ENCODE assay signal across 8 mouse cellular contexts in the genomic region with DNA sequence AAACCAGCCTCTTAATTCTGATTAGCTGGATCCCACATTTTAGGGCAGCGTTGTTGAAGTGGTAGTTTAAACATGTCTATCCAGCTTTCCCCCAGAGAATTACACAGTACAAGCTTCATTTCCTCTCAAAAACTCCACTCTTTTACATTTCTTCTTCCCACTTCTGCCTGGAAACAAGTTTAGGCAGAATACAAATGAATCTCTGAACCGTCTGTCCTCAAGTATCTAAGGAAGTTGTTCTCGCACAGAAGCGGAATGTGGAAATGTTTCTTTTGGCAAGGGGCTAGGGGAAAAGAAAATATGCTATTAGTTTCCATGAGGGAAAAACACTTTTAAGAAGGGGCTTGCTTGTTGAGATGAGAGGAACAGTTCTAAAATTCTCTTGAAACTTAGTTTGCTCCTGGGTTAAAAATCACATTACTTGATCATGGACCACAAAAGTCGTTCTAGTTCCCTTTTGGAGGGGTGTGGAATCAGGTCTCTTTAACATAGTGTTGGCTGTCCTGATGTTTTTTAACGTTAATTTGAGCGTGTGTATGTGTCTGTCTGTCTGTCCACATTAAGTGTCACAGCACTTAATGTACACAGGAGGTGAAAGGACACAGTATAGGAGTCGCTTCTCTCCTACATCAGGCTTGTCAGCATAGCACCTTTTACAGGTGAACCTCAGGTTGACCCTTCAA. TPM values are rescaled to one million over a fixed set of nuclear protein-coding genes. Genes with fewer than 3 reads are reported as not detected.
DNase-seq lines count a peak whose midpoint lies in the region; ATAC-seq and TF ChIP-seq lines count a peak whose summit lies in the region.

No protein-coding gene starts in this region.

- H3K4me2 ChIP-seq in heart, embryonic 11.5 days = peak overlapping the region; percentile 88
- H3K4me2 ChIP-seq in liver, embryonic 12.5 days = peak overlapping the region; percentile 76
- peak overlapping the region; percentile 62 for H3K4me2 ChIP-seq in stomach, embryonic 15.5 days

- H3K4me1 ChIP-seq in spleen, adult 2 months (ENCODE audit: control insufficient read depth, insufficient read depth, insufficient read length) = no peaks in the 10 kb centered on the region; the same call in 1 of the 2 replicates
- H3K4me1 ChIP-seq in heart, embryonic 11.5 days (ENCODE audit: control insufficient read depth, insufficient read depth, low read length) = peaks cover 15% of the 10 kb centered on the region
- H3K4me1 ChIP-seq in liver, embryonic 12.5 days = peaks cover 24% of the 10 kb centered on the region
- H3K4me1 ChIP-seq in stomach, embryonic 15.5 days = peaks cover 6% of the 10 kb centered on the region; the same call in 1 of the 2 replicates

- WGBS in spleen, adult 2 months = 7% methylated on average over 8 of the region's 8 CpGs
- WGBS in heart, embryonic 11.5 days (ENCODE audit: insufficient replicate concordance) = 20% methylated on average over 8 of the region's 8 CpGs
- 15% methylated on average over 8 of the region's 8 CpGs for WGBS in liver, embryonic 12.5 days (ENCODE audit: insufficient replicate concordance)
- 10% methylated on average over 8 of the region's 8 CpGs for WGBS in stomach, embryonic 15.5 days

- no peak for ATAC-seq in heart, embryonic 11.5 days (replicated peaks; ENCODE audit: insufficient number of reproducible peaks, low FRiP score, low TSS enrichment)
- ATAC-seq in liver, embryonic 12.5 days = no peak
- no peak for ATAC-seq in stomach, embryonic 15.5 days (ENCODE audit: insufficient read depth, low FRiP score, low read depth)

- H3K9ac ChIP-seq in heart, embryonic 11.5 days (ENCODE audit: low read depth, low read length) = peak overlapping the region; percentile 100
- peak overlapping the region; percentile 81 for H3K9ac ChIP-seq in liver, embryonic 12.5 days
- peak overlapping the region; percentile 58; the same call in 1 of the 2 replicates for H3K9ac ChIP-seq in stomach, embryonic 15.5 days

- H3K36me3 ChIP-seq in spleen, adult 2 months (ENCODE audit: control insufficient read depth, insufficient read depth, low read length) = no peaks in the 10 kb centered on the region
- no peaks in the 10 kb centered on the region for H3K36me3 ChIP-seq in heart, embryonic 11.5 days (ENCODE audit: control insufficient read depth, insufficient read depth, low read length)
- H3K36me3 ChIP-seq in liver, embryonic 12.5 days = no peaks in the 10 kb centered on the region; the same call in 1 of the 2 replicates
- no peaks in the 10 kb centered on the region for H3K36me3 ChIP-seq in stomach, embryonic 15.5 days

- DNase-seq in spleen, adult 2 months (ENCODE audit: low read depth in 1 of 2, low spot score in 2 of 2) = no peak
- DNase-seq in spleen, adult 18-20 months = no peak
- DNase-seq in frontal cortex, postnatal 10 days (ENCODE audit: low spot score in 2 of 2) = no peak
- DNase-seq in cerebellum, postnatal 14 days = no peak
- no peak for DNase-seq in natural killer cell, adult 2 months (ENCODE audit: low spot score in 2 of 2)

- TF ChIP-seq POLR2A in spleen, adult 2 months (IDR thresholded peaks at IDR 0.05; ENCODE audit: low read depth, low read length) = no peak

- H3K27me3 ChIP-seq in spleen, adult 2 months (ENCODE audit: control insufficient read depth, insufficient read depth, low read length) = no peaks in the 10 kb centered on the region
- no peaks in the 10 kb centered on the region for H3K27me3 ChIP-seq in heart, embryonic 11.5 days (ENCODE audit: control insufficient read depth, insufficient read depth, low read length)
- no peaks in the 10 kb centered on the region for H3K27me3 ChIP-seq in liver, embryonic 12.5 days (replicated peaks)
- no peaks in the 10 kb centered on the region for H3K27me3 ChIP-seq in stomach, embryonic 15.5 days (replicated peaks)

- peak overlapping the region; percentile 54 for H3K4me3 ChIP-seq in spleen, adult 2 months (ENCODE audit: extremely low read depth, insufficient read depth, insufficient read length)
- H3K4me3 ChIP-seq in heart, embryonic 11.5 days (ENCODE audit: low read depth, low read length) = peak overlapping the region; percentile 99
- peak overlapping the region; percentile 99 for H3K4me3 ChIP-seq in liver, embryonic 12.5 days
- H3K4me3 ChIP-seq in stomach, embryonic 15.5 days (replicated peaks) = peak overlapping the region; percentile 54

- peak overlapping the region; percentile 94 for H3K27ac ChIP-seq in spleen, adult 2 months (ENCODE audit: insufficient read depth, low read length)
- H3K27ac ChIP-seq in heart, embryonic 11.5 days (ENCODE audit: low read depth, low read length) = peak overlapping the region; percentile 100
- peak overlapping the region; percentile 92 for H3K27ac ChIP-seq in liver, embryonic 12.5 days
- H3K27ac ChIP-seq in stomach, embryonic 15.5 days = peak overlapping the region; percentile 99

- H3K9me3 ChIP-seq in heart, embryonic 11.5 days (replicated peaks; ENCODE audit: control insufficient read depth, low read length) = no peaks in the 10 kb centered on the region
- H3K9me3 ChIP-seq in liver, embryonic 12.5 days (replicated peaks) = no peaks in the 10 kb centered on the region
- no peaks in the 10 kb centered on the region for H3K9me3 ChIP-seq in stomach, embryonic 15.5 days

- TF ChIP-seq CTCF in spleen, adult 2 months (IDR thresholded peaks at IDR 0.05; ENCODE audit: extremely low read depth, insufficient read depth, insufficient read length, insufficient replicate concordance) = no peak

RNA-seq across cellular contexts. Expression of gene Chd2, which starts 17.7 kb away (rescaled TPM):
- polyA plus RNA-seq in spleen, adult 2 months (2012; rRNA removed) = 48.6 and 52.5 TPM in 2 replicates
- 43.6 and 45.6 TPM in 2 replicates for polyA plus RNA-seq in heart, embryonic 11.5 days (2014; fragmentation: Nextera tagmentation; extraction: Ambion mirVana)
- 26.2 and 28.9 TPM in 2 replicates for polyA plus RNA-seq in liver, embryonic 12.5 days (2016; fragmentation: Nextera tagmentation; extraction: Ambion mirVana)
- polyA plus RNA-seq in stomach, embryonic 15.5 days (2015; fragmentation: Nextera tagmentation; extraction: Ambion mirVana) = 43.3 and 48.8 TPM in 2 replicates
